Mouse (Mus musculus): ENCODE measurements around the gene 1700012A03Rik. TPM values are rescaled to one million over a fixed set of nuclear protein-coding genes. Genes with fewer than 3 reads are reported as not detected.

1700012A03Rik gene
- not detected for total RNA-seq (2023)

GRCm38 (mm10) chr6:32049951-32050345 is at the start of gene 1700012A03Rik:
TSS of gene 1700012A03Rik (plus strand) at chr6:32050246.

Data from T-cell, adult 66 days (primary cell).